In the genomic region with DNA sequence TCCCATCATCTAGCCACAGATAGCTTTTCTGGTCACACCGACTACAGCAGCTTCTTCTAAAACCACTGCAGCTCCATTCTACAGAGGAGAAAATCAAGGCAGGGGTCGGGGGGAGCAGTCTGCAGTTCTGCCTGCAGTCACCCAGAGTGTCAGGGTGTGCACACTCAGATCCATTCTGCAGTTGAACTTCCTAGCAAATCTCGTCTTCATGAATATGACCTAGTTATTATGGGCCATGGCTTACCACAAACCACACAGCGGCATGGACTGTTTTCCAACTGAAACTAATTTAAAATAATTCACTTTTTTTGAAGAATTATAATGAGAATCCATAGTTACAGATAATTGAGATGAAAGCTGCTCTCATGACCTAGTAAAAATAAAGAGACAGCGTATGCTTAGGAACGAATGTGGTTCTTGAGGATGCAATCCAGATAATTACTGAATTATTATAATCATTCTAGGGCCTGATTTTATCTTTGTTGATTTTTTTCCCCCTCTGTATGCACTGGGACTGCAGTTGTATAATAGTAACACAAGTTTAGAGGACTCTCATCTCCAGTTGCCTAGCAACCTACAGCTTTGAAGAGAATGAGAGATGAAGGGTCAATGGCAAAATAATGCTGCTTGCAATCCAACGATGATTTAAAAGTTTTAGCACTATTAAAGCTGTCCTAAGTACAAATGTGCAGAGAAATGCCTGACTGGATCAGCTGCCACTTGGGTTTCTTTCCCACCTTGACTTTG, we compare ENCODE assay signal across 19 mouse cellular contexts. TPM values are rescaled to one million over a fixed set of nuclear protein-coding genes. Genes with fewer than 3 reads are reported as not detected.
DNase-seq lines count a peak whose midpoint lies in the region; ATAC-seq and TF ChIP-seq lines count a peak whose summit lies in the region.
"Had no signal": no experiment of that assay in that cellular context is flagged by ENCODE, and none has a peak within 500 bp of the region (broad histone marks: within the 10 kb centered on the region; RNA-seq: fewer than 3 reads in every experiment).

No protein-coding gene starts in this region.

- no peak overlapping the region for H3K9ac ChIP-seq in forebrain, embryonic 14.5 days (ENCODE audit: low read length)
- no peak overlapping the region for H3K9ac ChIP-seq in midbrain, embryonic 14.5 days (replicated peaks; ENCODE audit: low read length)
- H3K9ac ChIP-seq in midbrain, embryonic 11.5 days (ENCODE audit: low read length) = no peak overlapping the region
- no peak overlapping the region for H3K9ac ChIP-seq in forebrain, postnatal 0 days
- H3K9ac ChIP-seq: neural tube, embryonic 13.5 days had no signal

- TF ChIP-seq CTCF in forebrain, postnatal 0 days (IDR thresholded peaks at IDR 0.05; ENCODE audit: low read depth) = no peak

- H3K4me2 ChIP-seq in forebrain, embryonic 14.5 days (ENCODE audit: low read length) = no peak overlapping the region
- H3K4me2 ChIP-seq in midbrain, embryonic 14.5 days (ENCODE audit: low read length) = no peak overlapping the region
- no peak overlapping the region for H3K4me2 ChIP-seq in midbrain, embryonic 11.5 days
- H3K4me2 ChIP-seq in forebrain, postnatal 0 days (ENCODE audit: low read depth) = no peak overlapping the region
- H3K4me2 ChIP-seq: neural tube, embryonic 13.5 days had no signal

- no peaks in the 10 kb centered on the region for H3K27me3 ChIP-seq in forebrain, embryonic 14.5 days (replicated peaks; ENCODE audit: control insufficient read depth, insufficient read depth, low read length)
- H3K27me3 ChIP-seq in forebrain, embryonic 10.5 days (ENCODE audit: poor library complexity, severe bottlenecking) = no peaks in the 10 kb centered on the region
- H3K27me3 ChIP-seq in midbrain, embryonic 14.5 days (ENCODE audit: control insufficient read depth, insufficient read depth, low read length) = no peaks in the 10 kb centered on the region
- no peaks in the 10 kb centered on the region for H3K27me3 ChIP-seq in midbrain, embryonic 11.5 days (ENCODE audit: control insufficient read depth, insufficient read depth, low read length)
- H3K27me3 ChIP-seq in forebrain, postnatal 0 days (ENCODE audit: insufficient read depth, low read length) = no peaks in the 10 kb centered on the region
- H3K27me3 ChIP-seq: neural tube, embryonic 13.5 days had no signal

- DNase-seq in forebrain, embryonic 14.5 days (ENCODE audit: low spot score) = peak; percentile 41
- DNase-seq in forebrain, embryonic 10.5 days (ENCODE audit: extremely low spot score, low spot score) = no peak
- peak; percentile 57 for DNase-seq in midbrain, embryonic 14.5 days
- no peak for DNase-seq in midbrain, embryonic 11.5 days (ENCODE audit: low spot score, missing footprints)
- no peak for DNase-seq in forebrain, postnatal 0 days
- no peak for DNase-seq in lung, postnatal 14 days
- no peak for DNase-seq in cerebellum, adult 8-10 months
- DNase-seq: adrenal gland, postnatal 36 days; cerebellum, adult 9-10 months; gastrocnemius, postnatal 25 days; kidney, adult 11 months; kidney, postnatal 14 days; liver; thymus, postnatal 25 days had no signal

- no peak overlapping the region for H3K27ac ChIP-seq in forebrain, embryonic 14.5 days (ENCODE audit: low read depth, low read length)
- no peak overlapping the region for H3K27ac ChIP-seq in forebrain, embryonic 10.5 days
- H3K27ac ChIP-seq in midbrain, embryonic 14.5 days (replicated peaks; ENCODE audit: low read depth, low read length) = no peak overlapping the region
- H3K27ac ChIP-seq in midbrain, embryonic 11.5 days (ENCODE audit: low read depth, low read length) = no peak overlapping the region
- H3K27ac ChIP-seq in forebrain, postnatal 0 days (ENCODE audit: low read depth, low read length) = no peak overlapping the region
- H3K27ac ChIP-seq: neural tube, embryonic 13.5 days had no signal

- no peaks in the 10 kb centered on the region for H3K9me3 ChIP-seq in forebrain, embryonic 14.5 days (replicated peaks; ENCODE audit: control insufficient read depth, low read length)
- no peaks in the 10 kb centered on the region for H3K9me3 ChIP-seq in forebrain, embryonic 10.5 days
- no peaks in the 10 kb centered on the region for H3K9me3 ChIP-seq in midbrain, embryonic 14.5 days (ENCODE audit: control insufficient read depth, low read length)
- H3K9me3 ChIP-seq in midbrain, embryonic 11.5 days (ENCODE audit: control insufficient read depth, low read length) = no peaks in the 10 kb centered on the region
- no peaks in the 10 kb centered on the region for H3K9me3 ChIP-seq in forebrain, postnatal 0 days (ENCODE audit: low read length)
- H3K9me3 ChIP-seq: G1E; neural tube, embryonic 13.5 days had no signal

- H3K4me3 ChIP-seq in forebrain, embryonic 14.5 days (ENCODE audit: low read depth, low read length) = no peak overlapping the region
- H3K4me3 ChIP-seq in forebrain, embryonic 10.5 days = no peak overlapping the region
- no peak overlapping the region for H3K4me3 ChIP-seq in midbrain, embryonic 14.5 days (replicated peaks; ENCODE audit: low read depth, low read length)
- no peak overlapping the region for H3K4me3 ChIP-seq in midbrain, embryonic 11.5 days (ENCODE audit: low read depth, low read length)
- H3K4me3 ChIP-seq in forebrain, postnatal 0 days (ENCODE audit: low read depth, low read length) = no peak overlapping the region
- H3K4me3 ChIP-seq: erythroblast, embryonic 14.5 days; neural tube, embryonic 13.5 days had no signal

- ATAC-seq in forebrain, embryonic 14.5 days = peak; percentile 50; the same call in 1 of the 2 replicates
- ATAC-seq in midbrain, embryonic 14.5 days (ENCODE audit: low FRiP score, low TSS enrichment) = no peak
- ATAC-seq in midbrain, embryonic 11.5 days (ENCODE audit: low FRiP score) = no peak
- peak; percentile 55; the same call in 1 of the 2 replicates for ATAC-seq in forebrain, postnatal 0 days
- ATAC-seq: lung, postnatal 0 days had no signal

- H3K4me1 ChIP-seq in forebrain, embryonic 14.5 days (ENCODE audit: control insufficient read depth, insufficient read depth, low read length) = no peaks in the 10 kb centered on the region
- H3K4me1 ChIP-seq in forebrain, embryonic 10.5 days = peaks cover 11% of the 10 kb centered on the region
- peaks cover 7% of the 10 kb centered on the region for H3K4me1 ChIP-seq in midbrain, embryonic 14.5 days (ENCODE audit: control insufficient read depth, insufficient read depth, low read length)
- peaks cover 2% of the 10 kb centered on the region; the same call in 1 of the 2 replicates for H3K4me1 ChIP-seq in midbrain, embryonic 11.5 days (ENCODE audit: control insufficient read depth, insufficient read depth, low read length)
- no peaks in the 10 kb centered on the region for H3K4me1 ChIP-seq in forebrain, postnatal 0 days (ENCODE audit: insufficient read depth)

- WGBS in forebrain, embryonic 14.5 days = 74% methylated on average over 7 of the region's 7 CpGs
- WGBS in forebrain, embryonic 10.5 days = 87% methylated on average over 7 of the region's 7 CpGs
- WGBS in midbrain, embryonic 14.5 days = 68% methylated on average over 7 of the region's 7 CpGs
- 79% methylated on average over 7 of the region's 7 CpGs for WGBS in midbrain, embryonic 11.5 days
- WGBS in forebrain, postnatal 0 days = 62% methylated on average over 7 of the region's 7 CpGs

- H3K36me3 ChIP-seq in forebrain, embryonic 14.5 days (ENCODE audit: control insufficient read depth, insufficient read depth, low read length) = no peaks in the 10 kb centered on the region
- no peaks in the 10 kb centered on the region for H3K36me3 ChIP-seq in forebrain, embryonic 10.5 days (replicated peaks)
- H3K36me3 ChIP-seq in midbrain, embryonic 14.5 days (ENCODE audit: control insufficient read depth, insufficient read depth, low read length) = no peaks in the 10 kb centered on the region
- no peaks in the 10 kb centered on the region for H3K36me3 ChIP-seq in midbrain, embryonic 11.5 days (ENCODE audit: control insufficient read depth, insufficient read depth, low read length)
- H3K36me3 ChIP-seq in forebrain, postnatal 0 days (ENCODE audit: insufficient read depth) = no peaks in the 10 kb centered on the region
- H3K36me3 ChIP-seq: G1E; neural tube, embryonic 13.5 days had no signal

RNA-seq across cellular contexts. Expression of gene Dner, which starts 27.7 kb away (rescaled TPM):
- polyA plus RNA-seq in forebrain, embryonic 14.5 days (2014; fragmentation: Nextera tagmentation; extraction: Ambion mirVana) = 103 and 144 TPM in 2 replicates
- polyA plus RNA-seq in forebrain, embryonic 10.5 days (2016; fragmentation: Nextera tagmentation; extraction: Ambion mirVana) = 6.4 and 8.3 TPM in 2 replicates
- 241 and 244 TPM in 2 replicates for polyA plus RNA-seq in midbrain, embryonic 14.5 days (2014; fragmentation: Nextera tagmentation; extraction: Ambion mirVana)
- 28.1 and 29.1 TPM in 2 replicates for polyA plus RNA-seq in midbrain, embryonic 11.5 days (2014; fragmentation: Nextera tagmentation; extraction: Ambion mirVana)
- 164 and 265 TPM in 2 replicates for total RNA-seq in forebrain, postnatal 0 days (2014; rRNA removed)
- polyA plus RNA-seq in forebrain, postnatal 0 days (2015; fragmentation: Nextera tagmentation; extraction: Ambion mirVana) = 203 and 295 TPM in 2 replicates
- total RNA-seq: hematopoietic stem cell, adult 5-6 weeks had no signal
- polyA plus RNA-seq: erythroblast, embryonic 14.5 days; G1E had no signal

Comparison
In these comparisons a context has a peak if more than half of its experiments do, and no peak if none do; other contexts are left out.
1. DNase-seq: peak in forebrain, embryonic 14.5 days (single experiment) and midbrain, embryonic 14.5 days (single experiment); none in forebrain, embryonic 10.5 days (single experiment), midbrain, embryonic 11.5 days (single experiment), forebrain, postnatal 0 days (single experiment), lung, postnatal 14 days (single experiment) and cerebellum, adult 8-10 months (single experiment).
2. ATAC-seq: peak in forebrain, embryonic 14.5 days (single experiment) and forebrain, postnatal 0 days (single experiment); none in midbrain, embryonic 14.5 days (single experiment) and midbrain, embryonic 11.5 days (single experiment).